Mouse (Mus musculus): Measurements from ENCODE around the gene A630095N17Rik. TPM values are rescaled to one million over a fixed set of nuclear protein-coding genes. Genes with fewer than 3 reads are reported as not detected.

Gene A630095N17Rik
- total RNA-seq, 1 experiment = not detected

DNA sequence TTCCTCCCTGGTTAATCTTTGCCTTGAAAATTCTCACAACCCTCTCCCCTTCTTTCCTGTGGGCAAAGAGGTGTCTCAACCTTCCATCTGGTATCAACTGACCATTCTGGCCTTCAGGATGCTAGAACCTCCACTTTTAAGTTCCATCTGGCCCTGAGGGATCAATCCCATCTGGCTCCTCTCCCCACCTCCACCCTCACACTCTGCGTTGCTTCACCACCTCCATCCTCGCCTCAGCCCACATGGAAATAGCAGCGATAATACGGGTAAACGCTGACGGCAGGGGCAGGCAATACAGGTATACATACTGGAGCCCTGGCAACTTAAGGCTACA lies 14.0 kb downstream of the A630095N17Rik start:
- no peak for DNase-seq (ENCODE audit: low read depth, low spot score)
- in situ Hi-C loops (cut with MboI; ENCODE audit: low sequenced_read_pairs in 2 of 2, unreplicated experiment in 2 of 2) = no loop called here
- H3K9ac ChIP-seq (ENCODE audit: insufficient read depth, low read depth, low read length, poor library complexity, severe bottlenecking) = peak overlapping the region; percentile 74

DNA sequence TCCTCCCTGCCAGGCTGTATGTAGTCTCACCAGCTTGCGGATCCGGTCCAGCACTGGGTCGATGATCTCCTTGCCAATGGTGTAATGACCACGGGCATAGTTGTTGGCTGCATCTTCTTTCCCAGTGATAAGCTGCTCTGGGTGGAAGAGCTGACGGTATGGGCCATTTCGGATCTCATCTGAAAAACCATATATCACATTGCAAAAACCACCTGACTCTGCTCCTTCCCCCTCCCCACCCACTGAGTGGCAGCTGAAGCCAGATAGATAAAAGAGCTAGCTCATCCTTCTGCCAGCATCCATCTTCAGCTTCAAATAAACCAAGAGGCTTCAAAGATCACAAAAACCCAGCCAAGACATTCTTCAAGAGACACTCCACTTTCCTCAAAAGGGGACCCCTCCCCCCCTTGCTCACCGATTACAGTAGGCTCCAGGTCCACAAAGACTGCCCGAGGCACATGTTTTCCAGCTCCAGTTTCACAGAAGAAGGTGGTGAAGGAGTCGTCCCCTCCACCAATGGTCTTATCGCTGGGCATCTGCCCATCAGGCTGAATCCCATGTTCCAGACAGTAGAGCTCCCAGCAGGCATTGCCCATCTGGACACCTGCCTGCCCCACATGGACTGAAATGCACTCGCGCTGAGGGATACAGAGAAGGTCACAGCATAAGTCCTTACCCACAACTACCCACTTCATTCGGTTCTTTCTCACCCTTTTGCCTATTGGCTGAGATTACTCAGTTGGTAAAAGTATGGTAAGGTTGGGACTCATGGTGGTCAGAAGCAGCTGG lies 14.9 kb downstream of the A630095N17Rik start:
- H3K36me3 ChIP-seq (ENCODE audit: control insufficient read depth, insufficient read depth, low read length, poor library complexity, severe bottlenecking) = peaks cover 44% of the 10 kb centered on the region
- H3K27ac ChIP-seq (ENCODE audit: insufficient read depth, low read depth, low read length, poor library complexity, severe bottlenecking) = no peak overlapping the region
- H3K4me1 ChIP-seq (ENCODE audit: control insufficient read depth in 2 of 2, insufficient read depth in 2 of 2, low read length in 2 of 2, poor library complexity in 1 of 2) = peaks cover 13 to 28% of the 10 kb centered on the region in 2 experiments
- no peak for TF ChIP-seq CHD2 (IDR thresholded peaks at IDR 0.05; ENCODE audit: low read depth, low read length)
- no peak for TF ChIP-seq HCFC1 (IDR thresholded peaks at IDR 0.05; ENCODE audit: borderline replicate concordance, insufficient read depth, low read length)
- TF ChIP-seq ZNF384 (IDR thresholded peaks at IDR 0.05; ENCODE audit: low read depth, low read length) = no peak
- TF ChIP-seq MAFK (IDR thresholded peaks at IDR 0.05; ENCODE audit: insufficient read depth, low read depth, low read length) = no peak
- no peak for TF ChIP-seq ZC3H11A (IDR thresholded peaks at IDR 0.05; ENCODE audit: borderline replicate concordance, low read depth, low read length)
- peak overlapping the region; percentile 4; the same call in 1 of the 2 replicates for H3K9ac ChIP-seq (ENCODE audit: insufficient read depth, low read depth, low read length, poor library complexity, severe bottlenecking)
- H3K9me3 ChIP-seq (ENCODE audit: control insufficient read depth, insufficient read depth, low read depth, low read length) = no peaks in the 10 kb centered on the region
- H3K4me3 ChIP-seq (ENCODE audit: insufficient read depth in 1 of 2, low read depth in 1 of 2, low read length in 2 of 2, poor library complexity in 1 of 2, severe bottlenecking in 1 of 2) = no peak overlapping the region; a peak in 1 of 4 replicates
- no peak for DNase-seq (ENCODE audit: low read depth, low spot score)
- in situ Hi-C loops (cut with MboI; ENCODE audit: low sequenced_read_pairs in 2 of 2, unreplicated experiment in 2 of 2) = no loop called here

More for the DNA sequence above, 14.0 kb downstream of the A630095N17Rik start:
- no peaks in the 10 kb centered on the region for H3K9me3 ChIP-seq (ENCODE audit: control insufficient read depth, insufficient read depth, low read depth, low read length)
- H3K27ac ChIP-seq (ENCODE audit: insufficient read depth, low read depth, low read length, poor library complexity, severe bottlenecking) = no peak overlapping the region
- no peak for TF ChIP-seq ZNF384 (IDR thresholded peaks at IDR 0.05; ENCODE audit: low read depth, low read length)
- no peak for TF ChIP-seq CHD2 (IDR thresholded peaks at IDR 0.05; ENCODE audit: low read depth, low read length)
- TF ChIP-seq MAFK (IDR thresholded peaks at IDR 0.05; ENCODE audit: insufficient read depth, low read depth, low read length) = no peak
- TF ChIP-seq HCFC1 (IDR thresholded peaks at IDR 0.05; ENCODE audit: borderline replicate concordance, insufficient read depth, low read length) = no peak
- no peak for TF ChIP-seq ZC3H11A (IDR thresholded peaks at IDR 0.05; ENCODE audit: borderline replicate concordance, low read depth, low read length)
- peaks cover 13 to 27% of the 10 kb centered on the region in 2 experiments for H3K4me1 ChIP-seq (ENCODE audit: control insufficient read depth in 2 of 2, insufficient read depth in 2 of 2, low read length in 2 of 2, poor library complexity in 1 of 2)
- peaks cover 39% of the 10 kb centered on the region for H3K36me3 ChIP-seq (ENCODE audit: control insufficient read depth, insufficient read depth, low read length, poor library complexity, severe bottlenecking)
- H3K4me3 ChIP-seq (ENCODE audit: insufficient read depth in 1 of 2, low read depth in 1 of 2, low read length in 2 of 2, poor library complexity in 1 of 2, severe bottlenecking in 1 of 2) = peak overlapping the region; percentile 70 to 97

DNA sequence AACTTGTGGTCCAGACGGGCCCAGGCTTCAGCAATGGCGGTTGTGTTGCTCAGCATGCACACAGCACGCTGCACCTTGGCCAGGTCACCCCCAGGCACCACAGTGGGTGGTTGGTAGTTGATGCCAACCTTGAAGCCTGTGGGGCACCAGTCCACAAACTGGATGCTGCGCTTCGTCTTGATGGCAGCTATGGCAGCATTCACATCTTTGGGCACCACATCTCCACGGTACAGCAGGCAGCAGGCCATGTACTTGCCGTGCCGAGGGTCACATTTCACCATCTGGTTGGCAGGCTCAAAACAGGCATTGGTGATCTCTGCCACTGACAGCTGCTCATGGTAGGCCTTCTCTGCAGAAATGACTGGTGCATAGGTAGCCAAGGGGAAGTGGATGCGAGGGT lies 16.1 kb downstream of the A630095N17Rik start:
- no peak overlapping the region for H3K27ac ChIP-seq (ENCODE audit: insufficient read depth, low read depth, low read length, poor library complexity, severe bottlenecking)
- in situ Hi-C loops (cut with MboI; ENCODE audit: low sequenced_read_pairs in 2 of 2, unreplicated experiment in 2 of 2) = no loop called here
- H3K4me1 ChIP-seq (ENCODE audit: control insufficient read depth in 2 of 2, insufficient read depth in 2 of 2, low read length in 2 of 2, poor library complexity in 1 of 2) = peaks cover 13 to 25% of the 10 kb centered on the region in 2 experiments
- H3K9ac ChIP-seq (ENCODE audit: insufficient read depth, low read depth, low read length, poor library complexity, severe bottlenecking) = no peak overlapping the region
- peaks cover 46% of the 10 kb centered on the region for H3K36me3 ChIP-seq (ENCODE audit: control insufficient read depth, insufficient read depth, low read length, poor library complexity, severe bottlenecking)
- H3K9me3 ChIP-seq (ENCODE audit: control insufficient read depth, insufficient read depth, low read depth, low read length) = no peaks in the 10 kb centered on the region
- H3K4me3 ChIP-seq (ENCODE audit: insufficient read depth in 1 of 2, low read depth in 1 of 2, low read length in 2 of 2, poor library complexity in 1 of 2, severe bottlenecking in 1 of 2) = no peak overlapping the region
- TF ChIP-seq HCFC1 (IDR thresholded peaks at IDR 0.05; ENCODE audit: borderline replicate concordance, insufficient read depth, low read length) = no peak
- no peak for TF ChIP-seq ZC3H11A (IDR thresholded peaks at IDR 0.05; ENCODE audit: borderline replicate concordance, low read depth, low read length)
- TF ChIP-seq ZNF384 (IDR thresholded peaks at IDR 0.05; ENCODE audit: low read depth, low read length) = no peak
- TF ChIP-seq CHD2 (IDR thresholded peaks at IDR 0.05; ENCODE audit: low read depth, low read length) = no peak
- TF ChIP-seq MAFK (IDR thresholded peaks at IDR 0.05; ENCODE audit: insufficient read depth, low read depth, low read length) = no peak
- no peak for DNase-seq (ENCODE audit: low read depth, low spot score)

DNA sequence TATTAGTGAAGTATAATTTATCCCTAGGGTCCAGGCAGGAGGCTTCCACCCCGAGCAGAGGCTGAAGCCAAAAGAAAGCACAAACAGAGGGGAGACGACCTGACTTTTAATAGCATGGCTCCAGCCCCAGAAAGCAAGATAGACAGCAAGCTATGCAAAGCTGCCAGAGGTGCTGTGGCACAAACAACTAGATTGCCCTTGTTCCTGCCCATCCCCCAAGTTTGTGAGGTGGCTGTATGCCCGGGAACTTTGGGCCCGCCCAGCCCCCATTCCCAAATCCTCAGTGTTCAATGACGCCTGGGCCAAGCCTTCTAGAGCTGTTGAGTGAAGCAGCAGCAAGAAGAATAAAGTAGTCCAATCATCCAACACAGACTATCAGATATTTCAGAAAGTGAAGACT lies 17.0 kb downstream of the A630095N17Rik start:
- Histone ChIP-seq H3K27ac (ENCODE audit: insufficient read depth, low read depth, low read length, poor library complexity, severe bottlenecking) (no peak overlapping the region), H3K4me3 (ENCODE audit: insufficient read depth in 1 of 2, low read depth in 1 of 2, low read length in 2 of 2, poor library complexity in 1 of 2, severe bottlenecking in 1 of 2) (no peak overlapping the region), H3K36me3 (ENCODE audit: control insufficient read depth, insufficient read depth, low read length, poor library complexity, severe bottlenecking) (peaks cover 46% of the 10 kb centered on the region), H3K9ac (ENCODE audit: insufficient read depth, low read depth, low read length, poor library complexity, severe bottlenecking) (no peak overlapping the region; the same call in 1 of the 2 replicates), H3K9me3 (ENCODE audit: control insufficient read depth, insufficient read depth, low read depth, low read length) (no peaks in the 10 kb centered on the region), H3K4me1 (ENCODE audit: control insufficient read depth in 2 of 2, insufficient read depth in 2 of 2, low read length in 2 of 2, poor library complexity in 1 of 2) (peaks cover 9 to 28% of the 10 kb centered on the region in 2 experiments)
- TF ChIP-seq ZC3H11A (IDR thresholded peaks at IDR 0.05; ENCODE audit: borderline replicate concordance, low read depth, low read length) (no peak), ZNF384 (IDR thresholded peaks at IDR 0.05; ENCODE audit: low read depth, low read length) (no peak), HCFC1 (IDR thresholded peaks at IDR 0.05; ENCODE audit: borderline replicate concordance, insufficient read depth, low read length) (no peak), MAFK (IDR thresholded peaks at IDR 0.05; ENCODE audit: insufficient read depth, low read depth, low read length) (no peak), CHD2 (IDR thresholded peaks at IDR 0.05; ENCODE audit: low read depth, low read length) (no peak)
- no peak for DNase-seq (ENCODE audit: low read depth, low spot score)
- in situ Hi-C loops (cut with MboI; ENCODE audit: low sequenced_read_pairs in 2 of 2, unreplicated experiment in 2 of 2) = no loop called here

All from ES-E14 (cell line).